Mouse (Mus musculus) kidney, adult 2 months (tissue): ENCODE data around the gene Zic4.

ENCODE experiments used
- CTCF ChIP-seq: fragments of 200-500 bp; conservative IDR thresholded peaks from 2 replicates; pipeline ENCODE4 v1.5.1; 2011; ENCODE audit warnings: low read depth, mild to moderate bottlenecking, control low read depth, low read length, moderate library complexity, mixed read lengths; ENCODE audit not compliant: insufficient read depth, insufficient read length
- POLR2A ChIP-seq: fragments of 200-500 bp; IDR thresholded peaks from one replicate; pipeline ENCODE4 v1.6.1; 2011; ENCODE audit warnings: low read depth, low read length, control low read depth

- TF ChIP-seq CTCF (no peak), POLR2A (no peak)
Measured at GRCm38 (mm10) chr9:91381284-91382110, 19.3 kb downstream of the Zic4 start.
